Mouse (Mus musculus): ENCODE data around the gene Arhgap15.

- TF ChIP-seq POLR2A (IDR thresholded peaks at IDR 0.05; ENCODE audit: low read depth, low read length) (no peak), CTCF (IDR thresholded peaks at IDR 0.05; ENCODE audit: extremely low read depth, insufficient read depth, insufficient read length, insufficient replicate concordance) (no peak)
These were observed 175.3 kb downstream of the Arhgap15 start for GRCm38 (mm10) chr2:43923863-43924340.
